Mouse (Mus musculus) heart, embryonic 11.5 days (tissue): ENCODE results near the gene Arid5b. TPM values are rescaled to one million over a fixed set of nuclear protein-coding genes. Genes with fewer than 3 reads are reported as not detected.

Experiments used
- ATAC-seq: fragments of 200-750 bp; cut with Nextera tagmentation; replicated peaks from 2 replicates; pipeline ENCODE4 v1.8.0; 2017; ENCODE audit warnings: moderate library complexity; ENCODE audit not compliant: insufficient number of reproducible peaks, low FRiP score, low TSS enrichment
- H3K27ac ChIP-seq: fragments of 300-500 bp; sonication (generic); 2 replicates; pipeline ENCODE4 v1.5.1; 2014; ENCODE audit warnings: mild to moderate bottlenecking, low read depth, low read length
- H3K27me3 ChIP-seq: fragments of 300-500 bp; sonication (generic); 2 replicates; pipeline ENCODE4 v1.6.1; 2014; ENCODE audit warnings: mild to moderate bottlenecking, low read length, mixed read lengths; ENCODE audit not compliant: control insufficient read depth, insufficient read depth
- H3K36me3 ChIP-seq: fragments of 300-500 bp; sonication (generic); 2 replicates; pipeline ENCODE4 v1.6.1; 2014; ENCODE audit warnings: mild to moderate bottlenecking, low read length, moderate library complexity, mixed read lengths; ENCODE audit not compliant: control insufficient read depth, insufficient read depth
- H3K4me1 ChIP-seq: fragments of 300-500 bp; sonication (generic); 2 replicates; pipeline ENCODE4 v1.6.1; 2014; ENCODE audit warnings: low read length; ENCODE audit not compliant: control insufficient read depth, insufficient read depth
- H3K4me2 ChIP-seq: fragments of 300-500 bp; sonication (generic); 2 replicates; pipeline ENCODE4 v1.6.1; 2014; ENCODE audit warnings: mild to moderate bottlenecking, moderate library complexity
- H3K4me3 ChIP-seq: fragments of 300-500 bp; sonication (generic); 2 replicates; pipeline ENCODE4 v1.5.1; 2014; ENCODE audit warnings: low read depth, low read length
- H3K9ac ChIP-seq: fragments of 300-500 bp; sonication (generic); 2 replicates; pipeline ENCODE4 v1.6.1; 2014; ENCODE audit warnings: mild to moderate bottlenecking, low read depth, low read length, moderate library complexity
- H3K9me3 ChIP-seq: fragments of 300-500 bp; sonication (generic); replicated peaks from 2 replicates; pipeline ENCODE4 v1.6.1; 2016; ENCODE audit warnings: low read length; ENCODE audit not compliant: control insufficient read depth
- WGBS: fragments of 180-500 bp; shearing (Covaris S2); extraction: QIAGEN DNeasy Blood & Tissue Kit; methylation state at CpG from one replicate; pipeline ENCODE4 v1.1.7; 2014; ENCODE audit not compliant: insufficient replicate concordance; 5-methylcytosine and 5-hydroxymethylcytosine counted together
- polyA plus RNA-seq: library from polyadenylated mRNA; unstranded; fragments of >200 nt; fragmentation: Nextera tagmentation; extraction: Ambion mirVana; gene quantifications from 2 replicates; pipeline ENCODE4 v1.2.1, GENCODE M21; 2014

Arid5b gene
- polyA plus RNA-seq, 1 experiment from 2014 or later, result 21.1 TPM

GRCm38 (mm10) chr10:68231385-68232182 lies 47.0 kb downstream of the Arid5b start:
- 31% methylated on average over 18 of the region's 18 CpGs for WGBS
- Histone ChIP-seq H3K9ac (no peak overlapping the region), H3K36me3 (no peaks in the 10 kb centered on the region), H3K27ac (no peak overlapping the region), H3K4me1 (peaks cover 9% of the 10 kb centered on the region), H3K27me3 (no peaks in the 10 kb centered on the region), H3K4me3 (peak overlapping the region; percentile 11; the same call in 1 of the 2 replicates), H3K9me3 (no peaks in the 10 kb centered on the region), H3K4me2 (peak overlapping the region; percentile 20)
- ATAC-seq, result no peak

- ATAC-seq, result no peak
- H3K27me3 ChIP-seq, result no peaks in the 10 kb centered on the region
- no peak overlapping the region for H3K27ac ChIP-seq
- 67% methylated on average over 13 of the region's 13 CpGs for WGBS
- H3K9ac ChIP-seq, result no peak overlapping the region
- H3K36me3 ChIP-seq, result no peaks in the 10 kb centered on the region
- H3K9me3 ChIP-seq, result no peaks in the 10 kb centered on the region
- peaks cover 9% of the 10 kb centered on the region for H3K4me1 ChIP-seq
- no peak overlapping the region for H3K4me3 ChIP-seq
- peak overlapping the region; percentile 20 for H3K4me2 ChIP-seq
Measured at GRCm38 (mm10) chr10:68230653-68231384, 47.7 kb downstream of the Arid5b start.

DNA sequence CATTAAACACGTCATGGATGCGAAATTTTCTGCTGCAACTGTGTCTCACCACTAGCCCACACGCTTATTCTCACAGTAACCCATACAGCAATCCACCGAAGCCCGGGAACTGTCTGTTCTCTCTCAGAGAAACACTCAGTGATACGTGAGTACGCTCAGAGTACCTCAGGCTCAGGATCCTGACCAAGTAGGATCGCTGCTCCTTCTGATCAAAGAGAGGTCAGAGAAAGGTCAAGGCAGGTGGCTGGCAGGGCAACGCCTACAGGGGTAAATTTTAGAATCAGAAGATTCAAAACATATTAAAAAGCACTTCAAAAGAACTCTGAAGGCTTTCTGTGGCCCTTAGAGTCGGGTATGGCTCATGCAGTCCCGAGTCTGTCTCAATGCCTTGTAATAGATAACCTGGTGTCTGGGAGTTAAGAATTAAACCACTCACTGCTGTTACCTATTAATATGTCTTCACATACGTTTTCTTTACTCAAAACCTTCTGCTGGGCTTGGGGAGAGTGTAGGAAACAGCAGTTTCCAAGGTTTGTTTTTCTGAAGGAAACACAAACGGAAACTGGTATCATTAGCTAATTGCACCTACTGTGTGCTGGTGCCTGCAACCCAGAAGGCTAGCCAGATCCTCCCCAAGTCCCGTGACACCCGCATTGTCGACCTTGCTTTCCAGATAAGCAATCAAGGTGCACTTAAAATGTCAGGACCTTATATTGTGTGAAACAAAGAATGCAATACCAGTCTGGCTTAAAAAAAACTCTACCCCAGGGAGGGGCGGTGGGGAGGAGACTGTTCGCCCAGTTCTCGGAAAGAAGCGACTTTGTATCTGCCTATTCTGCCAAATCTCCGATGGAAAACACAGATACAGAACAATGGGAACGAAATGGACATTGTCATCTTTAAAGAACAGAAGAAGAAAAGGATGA lies 48.6 kb downstream of the Arid5b start:
- WGBS, result 51% methylated on average over 22 of the region's 22 CpGs
- Histone ChIP-seq H3K4me1 (peaks cover 9% of the 10 kb centered on the region), H3K36me3 (no peaks in the 10 kb centered on the region), H3K27me3 (no peaks in the 10 kb centered on the region), H3K27ac (no peak overlapping the region), H3K4me2 (no peak overlapping the region), H3K9me3 (no peaks in the 10 kb centered on the region), H3K4me3 (no peak overlapping the region), H3K9ac (no peak overlapping the region)
- ATAC-seq, result no peak

- Histone ChIP-seq H3K4me1 (peaks cover 5% of the 10 kb centered on the region; the same call in 1 of the 2 replicates), H3K9me3 (no peaks in the 10 kb centered on the region), H3K4me3 (no peak overlapping the region), H3K36me3 (0 out of 2 replicates have a peak, but pooled peaks cover 3% of the 10 kb centered on the region), H3K27me3 (no peaks in the 10 kb centered on the region), H3K9ac (no peak overlapping the region), H3K27ac (no peak overlapping the region), H3K4me2 (no peak overlapping the region)
- WGBS, result 82% methylated on average over 2 of the region's 2 CpGs
- ATAC-seq, result no peak
Measured at GRCm38 (mm10) chr10:68222676-68223075, 55.9 kb downstream of the Arid5b start.

- WGBS, result 91% methylated on average over 3 of the region's 3 CpGs
- Histone ChIP-seq H3K9me3 (peaks cover 5% of the 10 kb centered on the region), H3K4me3 (no peak overlapping the region), H3K27ac (no peak overlapping the region), H3K4me1 (peaks cover 5% of the 10 kb centered on the region; the same call in 1 of the 2 replicates), H3K9ac (no peak overlapping the region), H3K27me3 (no peaks in the 10 kb centered on the region), H3K4me2 (no peak overlapping the region), H3K36me3 (peaks cover 9% of the 10 kb centered on the region; the same call in 1 of the 2 replicates)
- ATAC-seq, result no peak
Measured at GRCm38 (mm10) chr10:68222012-68222411, 56.5 kb downstream of the Arid5b start.

GRCm38 (mm10) chr10:68219327-68219726 lies 59.2 kb downstream of the Arid5b start:
- WGBS, result 35% methylated on average over 9 of the region's 9 CpGs
- no peak for ATAC-seq

DNA sequence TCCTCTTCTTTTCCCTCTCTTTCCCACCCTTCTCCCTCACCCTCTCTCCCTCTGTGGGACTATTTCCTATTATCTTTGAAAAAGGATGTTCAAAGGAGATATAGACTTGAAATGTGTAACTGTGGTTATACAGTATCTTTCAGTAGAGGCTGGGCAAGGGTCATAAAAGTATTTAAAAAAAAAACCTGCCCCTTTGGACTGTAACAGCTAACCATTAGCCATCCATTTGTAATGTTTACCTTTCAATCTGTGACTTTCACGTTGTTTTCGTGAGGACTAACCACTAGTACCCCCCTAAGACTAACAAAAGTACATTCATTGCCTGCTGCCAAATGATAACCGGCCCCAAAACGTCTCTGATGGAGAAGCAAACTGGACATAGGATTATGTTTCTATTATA lies 59.9 kb downstream of the Arid5b start:
- Histone ChIP-seq H3K27me3 (no peaks in the 10 kb centered on the region), H3K4me2 (no peak overlapping the region), H3K4me3 (no peak overlapping the region), H3K9me3 (peaks cover 12% of the 10 kb centered on the region), H3K4me1 (peaks cover 5% of the 10 kb centered on the region; the same call in 1 of the 2 replicates), H3K36me3 (peaks cover 17% of the 10 kb centered on the region), H3K27ac (no peak overlapping the region), H3K9ac (no peak overlapping the region)
- ATAC-seq, result no peak
- WGBS, result 73% methylated on average over 4 of the region's 4 CpGs

More at GRCm38 (mm10) chr10:68219327-68219726, 59.2 kb downstream of the Arid5b start:
- peak overlapping the region; percentile 79 for H3K27ac ChIP-seq
- H3K9ac ChIP-seq, result no peak overlapping the region
- peaks cover 17% of the 10 kb centered on the region for H3K36me3 ChIP-seq
- H3K27me3 ChIP-seq, result no peaks in the 10 kb centered on the region
- peaks cover 12% of the 10 kb centered on the region for H3K9me3 ChIP-seq
- H3K4me1 ChIP-seq, result peaks cover 5% of the 10 kb centered on the region; the same call in 1 of the 2 replicates
- H3K4me3 ChIP-seq, result no peak overlapping the region
- H3K4me2 ChIP-seq, result peak overlapping the region; percentile 22; the same call in 1 of the 2 replicates
